Mouse (Mus musculus) thymus, adult 18-20 months (tissue): ENCODE data around the gene Shisa7.
A peak's percentile ranks its signal among the peaks of the same experiment; 100 is the strongest.
"Not testable (repeated sequence)": the region's sequence is repeated elsewhere in the genome, so short reads cannot be mapped to it uniquely, and the experiment has no call there.

Source experiments
- DNase-seq, 2 experiments: peaks; one replicate each; pipeline ENCODE4 v3.0.0; 2022; ENCODE audit warnings: mixed read lengths in 2 of 2

Shisa7 gene

DNA sequence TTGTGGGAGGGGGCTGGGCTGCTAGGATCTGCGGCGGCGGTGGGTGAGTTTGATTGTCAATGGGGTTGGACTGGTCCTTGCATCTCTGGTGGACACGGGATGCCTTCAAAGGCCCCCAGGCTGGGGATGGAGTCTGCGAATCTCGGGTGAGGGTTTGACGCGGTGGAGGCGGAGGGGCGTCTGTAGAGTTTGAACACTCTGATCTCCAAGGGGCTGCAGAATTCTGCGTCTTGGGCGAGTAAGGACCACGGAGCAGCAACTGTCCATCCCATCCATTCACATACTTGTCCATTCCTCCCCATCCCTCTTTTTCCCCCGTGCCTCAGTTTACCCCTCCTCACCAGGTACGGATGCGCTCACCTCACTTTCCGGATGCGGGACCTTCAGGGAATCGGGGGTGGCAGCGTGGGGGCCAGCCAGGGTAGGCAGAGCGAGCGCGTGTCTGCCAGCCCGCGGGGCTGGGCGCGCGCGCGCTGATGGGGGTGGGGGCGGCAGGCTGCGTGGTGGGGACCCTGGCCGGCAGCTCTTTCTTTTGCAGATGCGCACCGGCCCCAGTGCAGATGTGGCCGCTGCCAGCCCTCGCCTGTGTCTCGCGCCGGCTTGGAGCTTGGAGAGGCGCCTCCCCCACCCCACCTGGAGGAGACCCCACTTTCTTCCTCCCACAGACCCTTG lies at the start of gene Shisa7:
Gene Shisa7 (minus strand): TSS at position 452 of the 672 bp plus-strand sequence.
- DNase-seq, result no peak

DNA sequence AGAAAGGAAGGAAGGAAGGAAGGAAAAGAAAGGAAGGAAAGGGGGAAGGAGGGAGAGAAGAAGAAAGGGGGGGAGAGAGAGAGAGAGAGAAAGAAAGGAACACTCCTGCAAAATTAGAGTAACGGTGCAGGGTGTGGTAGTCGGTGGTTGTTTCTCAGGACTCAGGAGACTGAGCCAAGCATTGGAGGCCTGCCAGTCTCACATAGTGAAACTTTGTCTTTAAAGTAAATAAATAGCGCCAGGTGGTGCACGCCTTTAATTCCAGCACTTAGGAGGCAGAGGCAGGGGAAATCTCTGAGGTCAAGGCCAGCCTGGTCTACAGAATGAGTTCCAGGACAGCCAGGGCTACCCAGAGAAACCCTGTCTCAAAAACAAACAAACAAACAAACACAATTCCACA lies 42.2 kb upstream of the Shisa7 start:
- DNase-seq, result no peak

DNA sequence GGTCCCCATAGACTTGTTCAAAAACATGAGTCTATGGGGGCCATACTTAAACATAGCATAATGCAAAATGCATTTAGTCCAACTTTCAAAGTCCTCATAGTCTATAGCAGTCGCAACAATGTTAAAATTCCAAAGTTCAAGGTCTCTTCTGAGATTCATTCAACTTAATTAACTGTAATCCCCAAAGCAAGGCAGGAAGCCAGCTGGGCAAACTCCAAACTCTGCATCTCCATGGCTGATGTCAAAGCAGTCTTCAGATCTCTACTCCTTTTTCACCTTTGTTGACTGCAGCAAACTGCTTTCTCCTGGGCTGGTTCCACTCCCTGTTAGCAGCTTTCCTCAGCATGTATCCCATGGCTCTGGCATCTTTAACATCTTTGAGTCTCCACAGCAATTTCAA lies 34.5 kb upstream of the Shisa7 start:
- not testable (repeated sequence) for DNase-seq

DNA sequence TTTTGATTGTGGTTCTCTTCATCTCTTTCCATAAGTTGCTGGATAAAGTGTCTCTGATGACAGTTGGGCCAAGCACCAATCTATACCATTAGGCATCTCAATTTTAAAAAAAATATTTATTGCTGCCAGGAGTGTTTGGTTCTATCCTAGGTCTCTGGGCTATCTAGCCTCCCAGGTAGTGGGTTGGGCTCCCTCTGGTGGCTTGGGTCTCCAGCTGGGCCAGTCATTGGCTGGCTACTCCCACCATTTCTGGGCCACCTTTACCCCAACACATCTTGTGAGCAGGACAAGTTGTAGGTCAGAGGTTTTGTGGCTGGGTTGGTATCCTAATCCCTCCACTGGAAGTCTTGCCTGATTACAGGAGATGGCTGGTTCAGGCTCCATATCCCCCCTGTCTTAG lies 33.7 kb upstream of the Shisa7 start:
- DNase-seq, result no peak

DNA sequence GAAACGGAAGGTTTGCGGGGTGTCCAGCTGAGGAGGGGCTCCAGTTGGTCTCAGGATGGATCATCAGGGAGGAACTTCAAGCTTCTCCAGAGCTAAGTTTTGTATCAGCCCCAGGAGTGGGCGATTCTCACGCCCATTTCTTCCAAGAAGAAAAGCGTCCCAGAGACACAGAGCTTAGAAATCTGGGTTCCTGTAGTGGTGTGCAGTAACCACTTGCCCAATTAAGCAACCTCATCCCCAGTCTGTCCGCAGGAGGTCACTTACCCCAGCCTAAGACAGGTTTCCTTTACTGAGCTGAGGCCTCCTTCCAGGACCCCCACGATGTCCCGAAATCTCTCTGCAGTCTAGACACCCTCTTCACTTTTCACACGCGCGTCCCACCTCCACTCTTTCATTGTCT lies 32.7 kb upstream of the Shisa7 start:
- DNase-seq, result no peak

DNA sequence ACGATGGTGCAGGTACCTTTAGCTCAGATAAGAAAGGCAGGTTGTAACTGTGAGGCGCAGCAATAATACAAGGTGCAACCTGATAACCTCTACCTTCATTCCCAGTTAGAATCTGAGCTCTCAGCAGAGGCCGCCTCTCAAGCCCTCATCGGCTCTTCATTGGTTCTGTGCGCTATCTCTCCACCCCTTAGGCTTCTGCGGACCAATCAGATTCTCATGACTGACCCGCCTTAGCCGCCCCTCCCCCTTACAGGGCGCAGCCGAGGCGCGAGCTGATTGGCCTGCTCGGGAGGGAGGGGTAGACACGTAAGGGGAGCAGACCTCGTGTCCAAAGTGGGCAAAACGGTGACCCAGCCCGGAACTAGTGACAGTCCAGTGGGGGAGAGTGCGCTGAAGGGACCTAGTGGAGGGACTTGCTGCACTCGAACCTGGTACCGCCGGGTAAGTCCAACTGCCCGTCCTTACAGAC lies 32.3 kb upstream of the Shisa7 start, which contains the start of gene Isoc2a:
Gene Isoc2a (plus strand): TSS at position 401 of the 469 bp plus-strand sequence.
- DNase-seq, result peak; percentile 81 to 87

DNA sequence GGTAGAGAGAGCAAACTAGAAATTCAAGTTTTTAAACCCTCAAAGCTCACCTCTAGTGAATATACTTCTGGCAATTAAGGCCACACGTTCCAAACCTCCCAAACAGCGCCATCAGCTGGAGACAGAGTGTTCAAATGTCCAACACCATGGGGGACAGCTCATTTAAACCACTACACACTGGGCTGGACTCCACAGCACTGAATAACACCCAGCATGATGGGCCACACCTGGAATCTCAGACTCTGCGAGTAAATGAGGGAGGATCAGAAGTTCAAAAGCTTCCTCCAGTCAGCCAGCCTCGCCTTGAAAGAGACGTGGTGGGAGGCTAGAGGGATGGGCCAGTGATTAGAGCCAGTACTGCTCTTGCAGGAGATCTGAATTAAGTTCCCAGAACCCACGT lies 25.6 kb upstream of the Shisa7 start, which contains the start of gene Isoc2b:
Gene Isoc2b (minus strand): TSS at position 126 of the 400 bp plus-strand sequence.
- DNase-seq, result no peak

DNA sequence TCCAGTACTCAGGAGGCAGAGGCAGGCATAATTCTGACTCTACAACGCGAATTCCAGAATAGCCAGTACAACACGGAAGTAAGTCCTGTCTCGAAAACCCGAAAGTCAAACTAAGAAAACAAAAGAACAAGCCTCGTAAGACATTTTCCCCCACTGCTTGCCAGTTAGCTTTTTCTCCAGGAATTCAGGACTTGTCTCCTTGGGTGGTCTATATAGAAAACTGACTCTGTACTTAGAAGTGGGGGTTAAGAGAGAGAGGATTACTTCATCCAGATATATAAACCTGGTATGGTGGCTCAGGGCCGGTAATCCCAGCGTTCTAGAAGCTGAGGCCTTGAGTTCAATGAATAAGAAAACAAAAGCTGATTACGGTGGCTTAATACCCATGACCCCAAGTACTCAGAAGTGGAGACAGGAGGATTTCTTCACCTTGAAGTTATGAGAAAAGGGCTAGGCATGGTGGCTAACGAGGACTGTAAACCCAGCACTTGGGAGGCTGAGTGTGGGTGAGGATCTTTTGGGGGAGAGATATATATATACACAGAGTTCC lies 22.2 kb upstream of the Shisa7 start:
- no peak for DNase-seq

DNA sequence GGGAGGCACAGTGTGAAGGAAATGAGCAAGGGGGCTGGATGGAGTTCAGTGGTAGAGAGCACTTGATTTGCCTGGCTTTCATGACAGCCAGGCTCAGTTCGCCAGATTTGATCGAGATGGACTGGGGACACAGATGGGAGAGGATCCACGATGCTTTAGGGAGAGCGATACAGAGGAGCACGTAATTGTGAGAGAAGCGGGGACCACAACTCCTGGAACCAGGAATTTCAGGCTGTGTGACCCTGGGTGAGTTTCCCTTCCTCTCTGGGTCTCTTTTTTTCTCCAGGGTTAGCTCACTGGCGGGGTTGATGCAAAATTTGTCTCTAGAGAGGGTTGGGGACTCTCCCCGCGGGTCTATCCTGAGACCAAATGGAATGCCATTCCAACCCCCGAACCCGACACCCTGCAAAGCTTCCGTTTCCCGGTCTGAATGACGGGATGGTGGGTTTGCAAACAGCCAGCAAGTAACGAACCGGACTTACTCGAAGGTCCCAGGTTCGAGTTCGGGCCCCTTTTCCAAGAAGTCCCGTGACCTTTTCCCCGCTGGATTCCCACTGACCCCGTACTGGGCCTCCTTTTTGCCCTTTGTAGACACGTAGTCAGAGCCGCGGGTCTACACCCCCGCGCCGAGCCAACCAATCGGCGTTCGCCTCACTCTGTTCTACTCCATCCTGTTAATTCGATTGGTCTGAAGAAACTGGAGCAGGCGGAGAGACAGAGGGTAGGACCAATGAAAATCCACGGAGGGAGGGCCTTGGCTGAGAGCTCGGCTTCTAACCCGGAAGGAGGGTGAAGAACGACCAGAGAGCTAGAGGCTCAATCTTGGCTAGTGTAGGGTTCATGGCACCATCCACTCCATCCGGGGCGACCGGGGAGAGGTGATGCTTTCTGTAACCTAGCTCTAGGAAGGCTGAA lies 21.3 kb upstream of the Shisa7 start:
- peak; percentile 91 to 96 for DNase-seq

DNA sequence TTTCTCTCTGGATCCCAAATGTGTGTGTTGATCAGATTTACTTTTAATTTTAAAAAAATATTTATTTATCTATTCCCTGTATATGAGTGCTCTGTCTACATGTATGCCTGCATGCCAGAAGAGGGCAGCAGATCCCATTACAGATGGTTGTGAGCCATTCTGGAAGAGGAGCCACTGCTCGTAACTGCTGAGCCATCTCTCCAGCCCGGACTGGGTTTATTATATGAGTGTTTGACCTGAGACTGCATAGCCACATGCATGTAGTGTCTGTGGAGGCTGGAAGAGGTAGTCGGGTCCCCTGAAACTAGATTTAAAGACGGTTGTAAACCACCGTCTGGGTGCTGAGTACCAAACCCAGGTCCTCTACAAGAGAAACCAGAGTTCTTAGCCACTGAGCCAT lies 20.6 kb upstream of the Shisa7 start:
- peak in 1 of 2 experiments; percentile 30 for DNase-seq

DNA sequence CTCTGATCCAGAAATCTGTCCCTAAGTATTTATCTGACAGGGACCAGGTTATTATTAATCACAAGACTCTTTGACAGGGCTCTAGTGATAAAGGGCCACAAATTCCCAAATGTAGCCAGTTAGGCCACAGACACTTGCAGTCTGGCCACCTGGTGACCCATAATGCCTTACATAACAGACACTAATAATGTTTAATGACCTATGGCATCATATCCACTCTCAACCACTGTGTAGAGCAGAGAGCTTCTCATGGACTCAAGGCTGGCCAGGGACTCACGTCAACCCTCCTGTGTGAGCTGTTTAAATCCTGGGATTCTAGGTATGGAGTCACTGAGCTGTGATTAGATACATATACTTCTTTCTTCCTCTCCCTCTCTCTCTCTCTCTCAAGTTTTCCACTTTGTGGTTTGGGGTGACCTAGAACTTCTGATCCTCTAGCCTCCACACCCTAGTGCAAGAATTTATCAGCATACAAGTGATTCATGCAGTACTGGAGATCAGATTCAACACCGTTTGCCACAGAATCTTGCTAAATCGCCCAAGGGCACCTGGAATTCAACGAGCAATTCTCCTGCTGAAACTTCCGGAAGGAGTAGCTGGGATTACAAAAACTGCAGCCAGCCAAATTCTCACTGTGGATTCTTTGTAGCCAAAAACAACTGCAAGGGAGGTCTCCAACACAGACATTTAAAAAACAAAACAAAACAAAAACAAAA lies 19.8 kb upstream of the Shisa7 start:
- no peak for DNase-seq

DNA sequence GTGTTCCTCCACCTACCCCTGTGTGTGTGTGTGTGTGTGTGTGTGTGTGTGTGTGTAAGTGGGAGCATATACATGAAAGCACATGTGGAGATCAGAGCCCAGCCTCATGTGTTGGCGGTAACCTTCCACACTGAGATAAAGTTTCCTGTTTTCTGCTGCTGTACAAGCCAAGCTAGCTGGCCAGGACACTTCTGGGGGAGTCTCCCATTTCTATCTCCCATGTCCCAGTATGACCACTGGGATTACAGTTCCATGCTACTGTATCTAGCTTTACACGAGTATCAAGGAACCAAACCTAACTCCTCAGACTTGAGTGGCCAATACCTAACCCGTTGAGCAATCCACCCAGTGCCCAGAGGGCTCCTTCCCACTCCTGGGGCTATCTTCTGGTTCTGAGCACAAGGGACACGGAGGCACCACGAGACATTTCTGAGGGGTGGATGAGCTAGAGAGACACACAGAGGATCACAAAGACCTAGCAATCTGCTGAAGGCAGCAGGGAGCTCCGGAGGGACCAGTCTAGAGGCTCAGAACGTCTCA lies 19.1 kb upstream of the Shisa7 start:
- DNase-seq, result no peak

DNA sequence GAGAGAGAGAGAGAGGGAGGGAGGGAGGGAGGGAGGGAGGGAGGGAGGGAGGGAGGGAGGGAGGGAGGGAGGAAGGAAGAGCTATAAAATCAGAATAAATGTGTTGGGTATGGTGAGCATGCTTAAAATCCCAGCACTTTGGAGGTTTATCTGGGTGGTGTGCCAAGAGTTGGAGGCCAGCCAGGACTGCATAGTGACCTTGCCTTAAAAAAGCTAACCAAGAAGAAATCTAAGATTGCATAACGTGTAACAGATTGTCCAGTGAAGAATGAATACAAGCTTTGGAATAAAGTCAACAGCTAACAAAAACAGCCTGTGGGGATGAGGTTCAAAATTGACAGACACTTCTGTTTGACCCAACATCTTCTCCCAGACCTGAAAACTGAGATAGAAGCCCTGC lies 18.5 kb upstream of the Shisa7 start:
- DNase-seq, result no peak

DNA sequence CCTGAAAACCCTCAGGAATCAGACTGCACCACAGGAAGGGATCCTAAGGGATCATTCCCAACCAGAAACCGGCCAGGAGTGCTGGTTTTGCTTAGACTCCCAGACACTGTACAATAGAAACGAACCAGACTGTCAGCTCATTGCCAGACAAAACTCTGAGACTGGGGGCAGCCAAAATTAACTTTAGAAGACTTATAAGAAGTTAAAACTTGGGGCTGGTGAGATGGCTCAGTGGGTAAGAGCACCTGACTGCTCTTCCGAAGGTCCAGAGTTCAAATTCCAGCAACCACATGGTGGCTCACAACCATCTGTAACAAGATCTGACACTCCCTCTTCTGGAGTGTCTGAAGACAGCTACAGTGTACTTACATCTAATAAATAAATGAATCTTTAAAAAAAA lies 16.4 kb upstream of the Shisa7 start:
- not testable (repeated sequence) for DNase-seq

DNA sequence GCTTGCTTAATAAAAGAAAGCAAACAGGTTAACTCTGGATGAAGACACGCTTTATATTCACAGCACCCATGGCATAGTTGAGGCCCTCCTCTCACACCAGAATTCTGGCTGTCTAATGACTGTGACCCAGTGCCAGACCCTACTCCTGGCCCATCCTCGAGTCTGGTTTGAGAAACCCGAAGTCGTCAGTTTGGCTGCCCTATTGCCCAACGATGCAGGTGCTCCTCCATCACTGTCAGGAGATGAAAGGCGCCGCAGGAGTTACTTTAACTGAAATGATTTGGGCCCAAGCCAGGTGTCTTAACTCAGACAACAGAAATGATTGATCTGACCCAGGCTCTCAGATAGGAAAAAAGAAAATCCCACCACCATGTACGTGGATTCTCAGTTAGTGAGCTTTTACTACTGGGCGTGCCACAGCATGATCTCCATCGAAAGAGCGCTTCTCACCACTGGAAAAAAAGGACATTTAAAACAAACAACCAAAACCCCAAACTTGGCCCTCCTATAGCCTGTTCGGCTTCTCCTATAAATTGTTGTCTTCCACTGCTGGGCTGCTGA lies 15.0 kb upstream of the Shisa7 start:
- no peak for DNase-seq

DNA sequence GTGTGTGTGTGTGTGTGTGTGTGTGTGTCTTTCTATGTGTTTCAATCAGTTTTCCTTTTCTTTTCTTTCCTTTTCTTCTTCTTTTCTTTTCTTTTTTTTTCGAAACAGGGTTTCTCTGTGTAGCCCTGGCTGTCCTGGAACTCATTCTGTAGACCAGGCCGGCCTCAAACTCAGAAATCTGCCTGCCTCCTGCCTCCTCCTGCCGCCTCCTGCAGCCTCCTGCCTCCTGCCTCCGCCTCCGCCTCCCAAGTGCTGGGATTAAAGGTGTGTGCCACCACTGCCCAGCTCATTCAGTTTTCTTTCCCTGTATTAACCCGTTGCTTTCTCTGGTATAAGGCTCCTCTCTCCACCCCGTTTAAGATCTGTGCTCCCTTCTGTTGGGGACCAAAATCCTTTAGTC lies 12.8 kb upstream of the Shisa7 start:
- no peak for DNase-seq

DNA sequence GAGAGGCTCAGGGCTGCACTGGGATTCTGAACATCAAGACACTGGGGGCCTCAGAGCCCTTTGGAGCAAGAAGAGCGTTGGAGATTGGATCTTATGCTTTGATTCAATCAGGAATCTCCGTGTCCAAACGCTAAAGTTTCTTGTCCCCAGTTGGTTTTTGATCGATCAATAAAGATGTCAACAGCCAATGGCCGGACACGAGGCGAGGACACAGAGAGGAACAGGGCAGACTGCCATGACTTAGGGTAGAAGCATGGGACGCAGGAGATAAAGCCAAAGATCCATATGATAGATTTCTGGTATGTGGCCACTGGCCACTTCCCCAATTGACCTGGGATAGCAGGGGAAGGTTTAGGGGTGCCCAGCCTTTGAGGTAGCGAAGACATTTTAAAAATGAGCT lies 12.0 kb upstream of the Shisa7 start:
- no peak for DNase-seq

DNA sequence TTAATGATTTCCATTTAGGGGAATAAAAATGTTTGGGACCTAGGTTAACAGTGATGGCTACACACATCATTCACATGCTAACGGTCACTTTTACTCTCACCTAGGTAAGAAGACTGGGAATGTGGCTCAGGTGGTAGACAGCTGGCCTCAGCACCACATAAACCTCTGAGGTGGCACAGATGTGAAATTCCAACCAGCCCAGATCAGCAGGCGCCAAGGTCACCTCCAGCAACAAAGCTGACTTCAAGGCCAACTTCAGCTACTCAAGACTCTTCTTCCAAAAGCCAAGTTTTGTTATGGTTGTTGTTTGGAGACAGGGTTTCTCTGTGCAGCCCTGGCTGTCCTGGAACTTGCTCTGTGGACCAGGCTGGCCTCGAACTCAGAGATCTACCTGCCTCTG lies 9.1 kb upstream of the Shisa7 start:
- no peak for DNase-seq

DNA sequence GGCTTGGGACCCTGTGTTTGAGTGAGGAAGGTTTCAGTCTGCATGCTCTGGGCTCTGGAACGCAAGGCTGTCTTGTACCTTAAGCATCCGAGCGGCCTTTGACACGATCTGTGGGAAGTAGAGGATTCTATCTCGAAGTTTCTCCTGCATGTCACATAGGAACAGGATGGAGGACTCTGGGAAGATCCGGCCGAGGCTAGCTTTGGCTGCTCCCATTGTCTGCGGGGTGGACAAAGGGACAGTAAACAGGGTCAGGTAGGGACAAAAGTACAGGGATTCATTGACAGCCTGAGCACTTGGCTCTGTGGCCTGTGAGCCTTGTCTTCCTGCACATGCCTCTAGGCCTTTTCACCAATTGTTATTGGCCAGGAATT lies 6.8 kb upstream of the Shisa7 start:
- DNase-seq, result no peak

DNA sequence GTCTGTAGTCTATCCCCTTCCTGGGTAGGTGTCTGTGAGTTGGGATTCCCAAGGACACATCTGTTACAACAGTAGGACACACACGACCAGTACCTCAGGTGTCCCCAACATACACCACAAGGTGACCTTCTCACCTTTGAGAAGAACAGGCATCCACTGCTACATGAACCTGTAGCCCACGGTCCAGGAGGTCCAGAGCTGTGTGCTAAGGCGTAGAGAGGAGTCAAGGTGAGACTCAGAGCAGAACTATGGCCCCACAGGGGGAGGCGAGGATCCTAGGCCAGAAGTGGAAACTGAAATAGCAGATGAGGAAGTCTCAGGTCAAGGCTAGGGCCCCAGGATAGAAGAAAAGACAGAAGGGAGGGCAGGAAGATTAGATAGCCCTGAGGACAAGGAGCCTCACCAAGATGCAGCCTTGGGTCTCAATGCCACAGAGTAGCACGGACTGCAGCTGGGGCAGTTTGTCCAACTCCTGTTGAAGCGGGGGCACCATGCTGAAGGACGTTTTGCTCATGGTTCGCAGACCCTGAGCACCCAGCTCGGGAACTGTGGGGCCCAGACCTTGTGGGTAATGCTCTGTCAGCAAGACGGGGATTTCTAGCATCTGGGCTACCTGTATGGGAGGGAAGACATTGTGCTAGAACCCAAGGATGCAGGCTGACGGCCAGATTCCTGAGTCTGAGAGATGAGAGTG lies 6.3 kb upstream of the Shisa7 start:
- no peak for DNase-seq

DNA sequence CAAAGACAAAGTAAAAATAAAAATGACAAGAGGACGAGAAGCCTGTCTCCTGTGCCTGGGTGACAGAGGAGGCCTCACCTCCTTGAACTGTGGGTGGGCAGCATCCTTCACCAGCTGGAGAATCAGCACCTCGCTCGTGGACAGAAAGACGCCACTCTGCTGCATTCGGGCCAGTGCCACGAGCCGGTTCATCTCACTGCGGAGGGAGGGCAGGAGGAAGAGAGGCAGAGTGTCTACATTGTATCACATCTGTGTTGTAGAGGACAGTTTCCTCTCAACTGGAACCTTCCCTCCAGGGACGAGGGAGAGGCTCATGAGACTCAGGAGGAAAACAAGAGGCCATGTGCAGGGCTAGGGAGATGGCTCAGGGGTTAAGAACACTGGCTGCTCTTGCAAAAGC lies 4.9 kb upstream of the Shisa7 start:
- no peak for DNase-seq

DNA sequence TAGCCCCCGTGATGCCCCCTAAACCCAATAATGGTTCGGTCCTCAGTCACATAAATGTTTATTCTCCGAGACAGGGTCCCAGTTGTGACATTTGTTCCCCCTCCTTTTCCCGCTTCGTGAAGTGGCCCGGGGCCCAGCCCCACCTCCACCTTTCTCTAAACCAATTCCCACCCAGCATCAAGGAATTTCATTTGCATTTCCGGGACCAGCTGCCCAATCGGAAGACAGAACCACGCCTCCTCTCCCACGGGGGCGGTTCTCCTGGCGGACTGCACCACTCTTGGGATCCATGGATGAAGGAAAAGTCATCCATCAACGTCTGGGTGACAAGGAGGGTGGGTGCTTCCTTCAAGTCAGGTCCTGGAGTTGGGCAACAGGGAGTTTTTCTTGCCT lies 417 bp upstream of the Shisa7 start:
- no peak for DNase-seq
